Mouse (Mus musculus) kidney, adult 18-20 months (tissue): ENCODE data around the gene 2210011C24Rik.

Experiments used
- DNase-seq: peaks from one replicate; pipeline ENCODE4 v3.0.0; 2021

The 2210011C24Rik gene

GRCm38 (mm10) chr8:84011705-84012498, at the start of gene 2210011C24Rik:
2210011C24Rik (minus strand) TSS chr8:84012171.
- DNase-seq, result peak; percentile 84

- no peak for DNase-seq
Measured at GRCm38 (mm10) chr8:84060245-84060644, 48.3 kb upstream of the 2210011C24Rik start.

GRCm38 (mm10) chr8:84059226-84059625, 47.3 kb upstream of the 2210011C24Rik start:
- no peak for DNase-seq

GRCm38 (mm10) chr8:84057827-84058226, 45.9 kb upstream of the 2210011C24Rik start:
- no peak for DNase-seq

GRCm38 (mm10) chr8:84053229-84053628, 41.3 kb upstream of the 2210011C24Rik start:
- DNase-seq, result no peak

GRCm38 (mm10) chr8:84052746-84053145, 40.8 kb upstream of the 2210011C24Rik start:
- DNase-seq, result no peak

- DNase-seq, result no peak
Measured at GRCm38 (mm10) chr8:84048171-84048570, 36.2 kb upstream of the 2210011C24Rik start.

GRCm38 (mm10) chr8:84046505-84046904, 34.5 kb upstream of the 2210011C24Rik start:
- DNase-seq, result no peak

- DNase-seq, result no peak
Measured at GRCm38 (mm10) chr8:84044900-84045299, 32.9 kb upstream of the 2210011C24Rik start, which contains the start of gene Rln3. Rln3 (minus strand) TSS chr8:84045000.

- no peak for DNase-seq
Measured at GRCm38 (mm10) chr8:84044103-84044502, 32.1 kb upstream of the 2210011C24Rik start.

GRCm38 (mm10) chr8:84042948-84043342, 31.0 kb upstream of the 2210011C24Rik start:
- no peak for DNase-seq

- DNase-seq, result peak; percentile 74
Measured at GRCm38 (mm10) chr8:84042066-84042947, 30.3 kb upstream of the 2210011C24Rik start, which contains the start of gene Il27ra. Il27ra (minus strand) TSS chr8:84042589.

- DNase-seq, result peak; percentile 78
Measured at GRCm38 (mm10) chr8:84039050-84039449, 27.1 kb upstream of the 2210011C24Rik start.

- no peak for DNase-seq
Measured at GRCm38 (mm10) chr8:84038015-84038414, 26.0 kb upstream of the 2210011C24Rik start.

GRCm38 (mm10) chr8:84032777-84033176, 20.8 kb upstream of the 2210011C24Rik start:
- no peak for DNase-seq

GRCm38 (mm10) chr8:84029272-84029671, 17.3 kb upstream of the 2210011C24Rik start:
- DNase-seq, result no peak

- no peak for DNase-seq
Measured at GRCm38 (mm10) chr8:84027449-84027848, 15.5 kb upstream of the 2210011C24Rik start.

GRCm38 (mm10) chr8:84025863-84026262, 13.9 kb upstream of the 2210011C24Rik start:
- DNase-seq, result no peak

GRCm38 (mm10) chr8:84024171-84024570, 12.2 kb upstream of the 2210011C24Rik start:
- DNase-seq, result peak; percentile 77

GRCm38 (mm10) chr8:84023631-84024030, 11.7 kb upstream of the 2210011C24Rik start:
- peak; percentile 73 for DNase-seq

- DNase-seq, result peak; percentile 85
Measured at GRCm38 (mm10) chr8:84023085-84023484, 11.1 kb upstream of the 2210011C24Rik start.

GRCm38 (mm10) chr8:84021569-84021968, 9.6 kb upstream of the 2210011C24Rik start:
- peak; percentile 42 for DNase-seq

GRCm38 (mm10) chr8:84021096-84021495, 9.1 kb upstream of the 2210011C24Rik start, which contains the start of gene Palm3:
Palm3 (plus strand) TSS chr8:84021471.
- peak; percentile 77 for DNase-seq
